Mouse (Mus musculus): ENCODE measurements at regions not wholly inside any gene's neighbourhood (a gene's known extent, or its start where the extent isn't known, plus 50 kb on each side); places are given as distances from the start of the nearest gene placed in this dataset.

GRCm38 (mm10) chr13:107868906-107869305 lies 175.3 kb upstream of the Smim15 start:
- TF ChIP-seq CTCF (conservative IDR thresholded peaks at IDR 0.05; ENCODE audit: low read length) = no peak
- no peak for TF ChIP-seq POU5F1 (IDR thresholded peaks at IDR 0.05; ENCODE audit: borderline replicate concordance, low read length)

All from E14TG2a.4 (cell line).